Mouse (Mus musculus): ENCODE measurements around the gene Iqgap3. TPM values are rescaled to one million over a fixed set of nuclear protein-coding genes. Genes with fewer than 3 reads are reported as not detected.

The Iqgap3 gene
- polyA plus RNA-seq, 1 experiment from 2014 or later, result 15.9 TPM

- no peaks in the 10 kb centered on the region for H3K4me1 ChIP-seq (ENCODE audit: control insufficient read depth, insufficient read depth, low read length)
- H3K9ac ChIP-seq (ENCODE audit: low read length), result no peak overlapping the region
- H3K9me3 ChIP-seq (ENCODE audit: control insufficient read depth, low read length), result no peaks in the 10 kb centered on the region
- WGBS, result 50% methylated on average over 2 of the region's 2 CpGs
- H3K4me3 ChIP-seq (ENCODE audit: low read depth, low read length), result no peak overlapping the region
- H3K36me3 ChIP-seq (ENCODE audit: control insufficient read depth, insufficient read depth, low read length), result no peaks in the 10 kb centered on the region
- DNase-seq (ENCODE audit: low spot score) (no peak), ATAC-seq (ENCODE audit: insufficient read depth, low FRiP score, low TSS enrichment) (no peak)
- H3K4me2 ChIP-seq (ENCODE audit: low read depth), result no peak overlapping the region
- no peaks in the 10 kb centered on the region for H3K27me3 ChIP-seq (ENCODE audit: control insufficient read depth, insufficient read depth, low read length)
- no peak overlapping the region for H3K27ac ChIP-seq (ENCODE audit: low read depth, low read length)
These were observed 13.4 kb upstream of the Iqgap3 start for GRCm38 (mm10) chr3:88068386-88068785.

- Histone ChIP-seq H3K4me1 (ENCODE audit: control insufficient read depth, insufficient read depth, low read length) (no peaks in the 10 kb centered on the region), H3K36me3 (ENCODE audit: control insufficient read depth, insufficient read depth, low read length) (no peaks in the 10 kb centered on the region), H3K27me3 (ENCODE audit: control insufficient read depth, insufficient read depth, low read length) (no peaks in the 10 kb centered on the region), H3K4me2 (ENCODE audit: low read depth) (no peak overlapping the region), H3K9me3 (ENCODE audit: control insufficient read depth, low read length) (no peaks in the 10 kb centered on the region), H3K9ac (ENCODE audit: low read length) (no peak overlapping the region), H3K27ac (ENCODE audit: low read depth, low read length) (no peak overlapping the region), H3K4me3 (ENCODE audit: low read depth, low read length) (no peak overlapping the region)
- DNase-seq (ENCODE audit: low spot score), result peak; percentile 83
- 4% methylated on average over 5 of the region's 5 CpGs for WGBS
- ATAC-seq (ENCODE audit: insufficient read depth, low FRiP score, low TSS enrichment), result peak; percentile 61
These were observed 10.0 kb upstream of the Iqgap3 start for GRCm38 (mm10) chr3:88071783-88072182.

GRCm38 (mm10) chr3:88073631-88074030 is 8.1 kb upstream of the Iqgap3 start:
- Histone ChIP-seq H3K27me3 (ENCODE audit: control insufficient read depth, insufficient read depth, low read length) (no peaks in the 10 kb centered on the region), H3K36me3 (ENCODE audit: control insufficient read depth, insufficient read depth, low read length) (no peaks in the 10 kb centered on the region), H3K4me3 (ENCODE audit: low read depth, low read length) (no peak overlapping the region), H3K9me3 (ENCODE audit: control insufficient read depth, low read length) (no peaks in the 10 kb centered on the region), H3K27ac (ENCODE audit: low read depth, low read length) (no peak overlapping the region), H3K4me2 (ENCODE audit: low read depth) (no peak overlapping the region), H3K4me1 (ENCODE audit: control insufficient read depth, insufficient read depth, low read length) (no peaks in the 10 kb centered on the region), H3K9ac (ENCODE audit: low read length) (no peak overlapping the region)
- ATAC-seq (ENCODE audit: insufficient read depth, low FRiP score, low TSS enrichment), result no peak
- DNase-seq (ENCODE audit: low spot score), result no peak
- 59% methylated on average over 2 of the region's 2 CpGs for WGBS

- Histone ChIP-seq H3K4me1 (ENCODE audit: control insufficient read depth, insufficient read depth, low read length) (no peaks in the 10 kb centered on the region), H3K9me3 (ENCODE audit: control insufficient read depth, low read length) (no peaks in the 10 kb centered on the region), H3K4me2 (ENCODE audit: low read depth) (no peak overlapping the region), H3K36me3 (ENCODE audit: control insufficient read depth, insufficient read depth, low read length) (no peaks in the 10 kb centered on the region), H3K27me3 (ENCODE audit: control insufficient read depth, insufficient read depth, low read length) (no peaks in the 10 kb centered on the region), H3K27ac (ENCODE audit: low read depth, low read length) (no peak overlapping the region), H3K9ac (ENCODE audit: low read length) (no peak overlapping the region), H3K4me3 (ENCODE audit: low read depth, low read length) (no peak overlapping the region)
- ATAC-seq (ENCODE audit: insufficient read depth, low FRiP score, low TSS enrichment) (no peak), DNase-seq (ENCODE audit: low spot score) (no peak)
- 77% methylated on average over 2 of the region's 2 CpGs for WGBS
These were observed 7.4 kb upstream of the Iqgap3 start for GRCm38 (mm10) chr3:88074351-88074750.

GRCm38 (mm10) chr3:88074766-88075165 is 7.0 kb upstream of the Iqgap3 start:
- Histone ChIP-seq H3K4me2 (ENCODE audit: low read depth) (no peak overlapping the region), H3K9me3 (ENCODE audit: control insufficient read depth, low read length) (no peaks in the 10 kb centered on the region), H3K27me3 (ENCODE audit: control insufficient read depth, insufficient read depth, low read length) (no peaks in the 10 kb centered on the region), H3K4me1 (ENCODE audit: control insufficient read depth, insufficient read depth, low read length) (no peaks in the 10 kb centered on the region), H3K36me3 (ENCODE audit: control insufficient read depth, insufficient read depth, low read length) (no peaks in the 10 kb centered on the region), H3K9ac (ENCODE audit: low read length) (no peak overlapping the region), H3K4me3 (ENCODE audit: low read depth, low read length) (no peak overlapping the region), H3K27ac (ENCODE audit: low read depth, low read length) (no peak overlapping the region)
- no peak for ATAC-seq (ENCODE audit: insufficient read depth, low FRiP score, low TSS enrichment)
- DNase-seq (ENCODE audit: low spot score), result no peak
- WGBS, result 84% methylated on average over 8 of the region's 8 CpGs

- DNase-seq (ENCODE audit: low spot score), result no peak
- H3K9me3 ChIP-seq (ENCODE audit: control insufficient read depth, low read length), result no peaks in the 10 kb centered on the region
- H3K4me3 ChIP-seq (ENCODE audit: low read depth, low read length), result no peak overlapping the region
- no peak overlapping the region for H3K9ac ChIP-seq (ENCODE audit: low read length)
- H3K4me1 ChIP-seq (ENCODE audit: control insufficient read depth, insufficient read depth, low read length), result 0 out of 2 replicates have a peak, but pooled peaks cover 1% of the 10 kb centered on the region
- WGBS, result 49% methylated on average over 8 of the region's 8 CpGs
- H3K36me3 ChIP-seq (ENCODE audit: control insufficient read depth, insufficient read depth, low read length), result no peaks in the 10 kb centered on the region
- H3K27ac ChIP-seq (ENCODE audit: low read depth, low read length), result no peak overlapping the region
- H3K4me2 ChIP-seq (ENCODE audit: low read depth), result no peak overlapping the region
- ATAC-seq (ENCODE audit: insufficient read depth, low FRiP score, low TSS enrichment), result no peak
- no peaks in the 10 kb centered on the region for H3K27me3 ChIP-seq (ENCODE audit: control insufficient read depth, insufficient read depth, low read length)
These were observed 4.3 kb upstream of the Iqgap3 start for GRCm38 (mm10) chr3:88077441-88077840.

GRCm38 (mm10) chr3:88078204-88078603 is 3.6 kb upstream of the Iqgap3 start, which contains the start of gene Ttc24:
Gene Ttc24 (minus strand): TSS chr3:88078304.
- no peak within 1 kb of the TSS for H3K4me2 ChIP-seq (ENCODE audit: low read depth)

GRCm38 (mm10) chr3:88082224-88082618 is 450 bp downstream of the Iqgap3 start:
- peak overlapping the region; percentile 44 for H3K9ac ChIP-seq (ENCODE audit: low read length)
- no peak for ATAC-seq (ENCODE audit: insufficient read depth, low FRiP score, low TSS enrichment)
- 4% methylated on average over 13 of the region's 13 CpGs for WGBS

More at GRCm38 (mm10) chr3:88078204-88078603, 3.6 kb upstream of the Iqgap3 start, which contains the start of gene Ttc24:
- Histone ChIP-seq H3K9ac (ENCODE audit: low read length) (no peak within 1 kb of the TSS), H3K27me3 (ENCODE audit: control insufficient read depth, insufficient read depth, low read length) (no peaks in the 10 kb centered on the region), H3K4me3 (ENCODE audit: low read depth, low read length) (no peak within 1 kb of the TSS), H3K27ac (ENCODE audit: low read depth, low read length) (no peak within 1 kb of the TSS), H3K4me1 (ENCODE audit: control insufficient read depth, insufficient read depth, low read length) (0 out of 2 replicates have a peak, but pooled peaks cover 3% of the 10 kb centered on the region), H3K36me3 (ENCODE audit: control insufficient read depth, insufficient read depth, low read length) (no peaks in the 10 kb centered on the region), H3K9me3 (ENCODE audit: control insufficient read depth, low read length) (no peaks in the 10 kb centered on the region)
- 86% methylated on average over 4 of the region's 4 CpGs for WGBS
- ATAC-seq (ENCODE audit: insufficient read depth, low FRiP score, low TSS enrichment), result no peak
- DNase-seq (ENCODE audit: low spot score), result no peak

GRCm38 (mm10) chr3:88082663-88083062 is 892 bp downstream of the Iqgap3 start:
- Histone ChIP-seq H3K4me3 (ENCODE audit: low read depth, low read length) (peak overlapping the region; percentile 50), H3K27me3 (ENCODE audit: control insufficient read depth, insufficient read depth, low read length) (no peaks in the 10 kb centered on the region), H3K36me3 (ENCODE audit: control insufficient read depth, insufficient read depth, low read length) (peaks cover 2% of the 10 kb centered on the region), H3K9me3 (ENCODE audit: control insufficient read depth, low read length) (no peaks in the 10 kb centered on the region), H3K9ac (ENCODE audit: low read length) (peak overlapping the region; percentile 44), H3K27ac (ENCODE audit: low read depth, low read length) (no peak overlapping the region), H3K4me1 (ENCODE audit: control insufficient read depth, insufficient read depth, low read length) (0 out of 2 replicates have a peak, but pooled peaks cover 3% of the 10 kb centered on the region), H3K4me2 (ENCODE audit: low read depth) (peak overlapping the region; percentile 62)
- ATAC-seq (ENCODE audit: insufficient read depth, low FRiP score, low TSS enrichment) (no peak), DNase-seq (ENCODE audit: low spot score) (no peak)
- 35% methylated on average over 4 of the region's 4 CpGs for WGBS

More at GRCm38 (mm10) chr3:88082224-88082618, 450 bp downstream of the Iqgap3 start:
- DNase-seq (ENCODE audit: low spot score), result peak; percentile 18
- Histone ChIP-seq H3K4me2 (ENCODE audit: low read depth) (peak overlapping the region; percentile 62), H3K27ac (ENCODE audit: low read depth, low read length) (no peak overlapping the region), H3K9me3 (ENCODE audit: control insufficient read depth, low read length) (no peaks in the 10 kb centered on the region), H3K4me1 (ENCODE audit: control insufficient read depth, insufficient read depth, low read length) (0 out of 2 replicates have a peak, but pooled peaks cover 3% of the 10 kb centered on the region), H3K27me3 (ENCODE audit: control insufficient read depth, insufficient read depth, low read length) (no peaks in the 10 kb centered on the region), H3K36me3 (ENCODE audit: control insufficient read depth, insufficient read depth, low read length) (peaks cover 2% of the 10 kb centered on the region), H3K4me3 (ENCODE audit: low read depth, low read length) (peak overlapping the region; percentile 50)

Data from neural tube, embryonic 11.5 days (tissue).